Mouse (Mus musculus) G1E (cell line): Measurements from ENCODE around the gene Skil.

ENCODE experiments used
- CTCF ChIP-seq: IDR thresholded peaks from 2 replicates; pipeline ENCODE4 v1.5.1; 2012; ENCODE audit warnings: low read depth, low read length, inconsistent platforms, mixed read lengths
- GATA1 ChIP-seq: IDR thresholded peaks from 2 replicates; pipeline ENCODE4 v1.6.1; 2012; ENCODE audit warnings: borderline replicate concordance, low read length, inconsistent platforms, mixed read lengths
- TAL1 ChIP-seq: conservative IDR thresholded peaks from 2 replicates; pipeline ENCODE4 v1.6.1; 2012; ENCODE audit warnings: low read depth, low read length, inconsistent platforms, mixed read lengths

DNA sequence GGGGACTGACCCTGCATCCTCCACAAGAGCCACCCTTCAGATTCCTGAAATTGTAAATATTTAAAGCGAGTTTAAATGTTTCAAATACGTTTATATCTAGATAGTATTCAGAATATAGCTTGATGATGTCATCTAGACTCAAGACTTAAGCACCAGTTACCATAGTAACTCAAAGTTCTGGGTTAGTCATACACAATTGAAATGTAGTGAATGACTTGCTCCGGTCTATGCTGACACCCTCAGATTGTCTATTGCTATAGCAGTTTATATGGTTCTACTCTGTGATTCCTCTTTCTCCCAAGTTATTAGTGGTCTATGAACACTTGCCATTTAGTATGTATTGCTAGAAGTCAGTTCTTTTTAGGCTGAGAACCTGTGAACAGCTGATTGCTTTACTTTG is 14.2 kb downstream of the Skil start:
- TF ChIP-seq TAL1 = no peak
- TF ChIP-seq CTCF = no peak
- TF ChIP-seq GATA1 = no peak
